ENCODE assay signal across 8 mouse cellular contexts in the genomic region with DNA sequence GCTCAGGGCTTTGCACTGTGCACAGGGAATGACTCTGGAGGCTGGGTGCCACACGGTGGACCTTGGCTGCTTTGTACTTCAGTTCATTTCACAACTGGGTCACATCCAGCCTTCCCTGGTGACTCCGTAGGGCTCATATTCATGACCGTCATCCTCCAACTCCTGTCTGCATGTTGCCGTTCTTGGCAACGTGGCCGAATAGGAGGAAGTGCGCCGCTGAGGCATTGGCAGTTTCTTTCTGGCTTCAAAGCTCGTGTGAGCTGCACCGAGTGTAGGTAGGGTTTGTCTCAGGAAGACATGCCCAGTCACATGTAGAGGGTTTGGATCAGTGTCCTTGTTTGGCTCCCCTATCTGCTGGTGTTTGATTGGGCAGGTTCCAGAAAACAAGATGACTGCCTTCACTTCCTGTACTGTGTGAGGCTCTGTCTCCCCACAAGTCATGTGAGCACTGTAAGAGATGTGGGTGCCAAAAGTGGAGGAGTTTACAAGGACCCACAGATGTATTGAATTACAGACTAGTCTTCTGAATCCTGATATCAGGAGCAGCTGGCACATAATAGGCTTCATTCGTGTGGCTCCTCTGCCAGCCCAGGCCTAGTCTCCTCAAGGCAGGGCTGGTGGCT.
DNase-seq lines count a peak whose midpoint lies in the region.

No protein-coding gene starts in this region.

- peak; percentile 52 for DNase-seq in kidney, adult 18-20 months
- no peak for DNase-seq in kidney, postnatal 10 days
- peak; percentile 74 for DNase-seq in Muller cell, postnatal 12 days (ENCODE audit: inconsistent ontology term)
- peak; percentile 39 to 70 for DNase-seq in frontal cortex, adult 2 months (ENCODE audit: extremely low spot score in 1 of 2, low spot score in 1 of 2)
- peak; percentile 50 to 83 for DNase-seq in kidney, postnatal 25 days
- DNase-seq in right cerebral cortex, postnatal 14 days: peak; percentile 41
- DNase-seq in yolk sac, embryonic 10.5 days (ENCODE audit: low spot score): no peak
- DNase-seq in MN1 (ENCODE audit: low spot score): no peak

Comparison
In these comparisons a context has a peak if more than half of its experiments do, and no peak if none do; other contexts are left out.
1. DNase-seq: peak in kidney, adult 18-20 months (single experiment), Muller cell, postnatal 12 days (single experiment), frontal cortex, adult 2 months (2 of 2), kidney, postnatal 25 days (2 of 2) and right cerebral cortex, postnatal 14 days (single experiment); none in kidney, postnatal 10 days (single experiment), yolk sac, embryonic 10.5 days (single experiment) and MN1 (single experiment).